Mouse (Mus musculus): ENCODE measurements at regions not wholly inside any gene's neighbourhood (a gene's known extent, or its start where the extent isn't known, plus 50 kb on each side); places are given as distances from the start of the nearest gene placed in this dataset.

DNA sequence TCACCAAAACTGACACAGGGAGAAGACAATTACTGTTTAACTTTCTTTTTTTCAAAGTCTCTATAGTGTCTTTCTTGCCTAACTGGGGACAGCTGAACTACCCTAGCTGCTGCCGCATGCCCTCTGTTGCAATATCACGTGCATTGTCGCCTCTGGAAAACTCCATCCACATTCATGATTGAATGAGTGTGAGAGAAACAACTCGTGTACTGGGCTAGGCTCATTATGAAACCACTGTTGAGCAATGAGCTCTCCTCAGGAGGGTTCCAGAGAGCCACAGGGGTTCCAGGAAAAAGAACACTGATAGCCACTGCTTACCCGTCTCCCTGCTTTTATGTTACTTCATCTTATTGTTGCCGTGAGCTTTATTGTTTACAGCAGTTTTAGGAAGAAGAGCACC is 132.2 kb upstream of the Bcl6 start:
- no peak for TF ChIP-seq POLR2A (IDR thresholded peaks at IDR 0.05; ENCODE audit: control insufficient read depth, extremely low read depth, insufficient read depth, low read length, poor library complexity)
- no peak for TF ChIP-seq CTCF (IDR thresholded peaks at IDR 0.05; ENCODE audit: borderline replicate concordance, control insufficient read depth, extremely low read depth, insufficient read depth, low read length, poor library complexity)
